Mouse (Mus musculus): ENCODE data around the gene Nr3c2.

- TF ChIP-seq ETS1 (conservative IDR thresholded peaks at IDR 0.05; ENCODE audit: low read depth, low read length): no peak
- no peak for TF ChIP-seq CTCF (conservative IDR thresholded peaks at IDR 0.05 in 1 of 2, IDR thresholded peaks at IDR 0.05 in 1 of 2; ENCODE audit: low read depth in 2 of 2, low read length in 2 of 2)
- TF ChIP-seq USF1 (IDR thresholded peaks at IDR 0.05; ENCODE audit: low read depth, low read length): no peak
- no peak for TF ChIP-seq CHD2 (IDR thresholded peaks at IDR 0.05; ENCODE audit: low read length)
- TF ChIP-seq ZC3H11A (IDR thresholded peaks at IDR 0.05; ENCODE audit: low read depth, low read length): no peak
- no peak for TF ChIP-seq ZMIZ1 (IDR thresholded peaks at IDR 0.05; ENCODE audit: low read depth, low read length)
- no peak for TF ChIP-seq UBTF (IDR thresholded peaks at IDR 0.05; ENCODE audit: low read depth, low read length)
- no peak for TF ChIP-seq EP300 (IDR thresholded peaks at IDR 0.05; ENCODE audit: low read length)
- no peak for TF ChIP-seq IRF4 (IDR thresholded peaks at IDR 0.05; ENCODE audit: low read depth, low read length)
- no peak for TF ChIP-seq POLR2A (IDR thresholded peaks at IDR 0.05; ENCODE audit: low read depth, low read length)
- TF ChIP-seq JUND (conservative IDR thresholded peaks at IDR 0.05; ENCODE audit: low read depth, low read length): no peak
- TF ChIP-seq MEF2A (IDR thresholded peaks at IDR 0.05; ENCODE audit: borderline replicate concordance, low read depth, low read length): no peak
- no peak for TF ChIP-seq KAT2A (IDR thresholded peaks at IDR 0.05; ENCODE audit: insufficient replicate concordance, low read length)
Measured at GRCm38 (mm10) chr8:77031213-77031612, 132.0 kb downstream of the Nr3c2 start.

Measured in CH12.LX (cell line).